Mouse (Mus musculus): Measurements from ENCODE around the gene Hs3st3b1.

DNA sequence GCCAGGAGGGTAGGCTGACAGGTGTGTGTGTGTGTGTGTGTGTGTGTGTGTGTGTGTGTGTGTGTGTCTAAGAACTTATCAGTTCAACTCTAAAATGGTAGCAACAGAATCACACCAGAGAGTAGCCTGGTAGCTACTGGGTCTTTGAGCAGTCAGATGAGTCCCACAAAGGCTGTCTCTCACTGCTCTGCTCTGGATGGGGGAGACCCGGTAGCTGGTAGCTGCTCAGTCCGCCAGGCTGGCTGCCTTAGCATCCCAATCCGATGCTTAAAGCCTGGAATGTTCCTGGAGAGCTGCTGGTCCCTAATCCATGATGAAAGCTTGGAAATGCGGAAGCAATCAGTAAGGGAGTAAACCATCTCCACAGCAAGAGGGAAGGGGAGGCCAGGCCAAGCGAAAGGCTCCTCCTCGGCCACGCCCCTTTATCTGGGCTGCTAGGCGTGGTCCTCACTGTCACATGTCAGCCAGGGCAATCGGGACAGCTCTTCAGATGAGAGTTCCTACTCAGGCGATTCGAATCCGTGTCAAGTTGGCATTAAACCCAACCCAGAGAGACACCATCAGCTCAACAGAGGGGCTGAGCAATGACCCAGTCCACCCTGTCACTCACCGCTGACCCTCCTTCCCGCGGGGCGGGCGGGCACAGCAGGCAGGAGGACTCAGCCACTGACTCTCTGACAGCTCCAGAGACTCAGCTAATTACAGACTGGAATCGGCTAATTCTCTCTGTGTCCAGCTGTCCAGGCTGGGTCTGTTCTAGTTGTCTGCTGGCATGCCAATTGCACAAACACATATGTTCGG, 29.9 kb upstream of the Hs3st3b1 start:
- TF ChIP-seq POLR2A (IDR thresholded peaks at IDR 0.05; ENCODE audit: low read depth, low read length) = no peak
- TF ChIP-seq CTCF (IDR thresholded peaks at IDR 0.05; ENCODE audit: extremely low read depth, insufficient read depth, insufficient read length, insufficient replicate concordance) = no peak

Measured in spleen, adult 2 months (tissue).